Mouse (Mus musculus): ENCODE results near the gene 9330182O14Rik. TPM values are rescaled to one million over a fixed set of nuclear protein-coding genes. Genes with fewer than 3 reads are reported as not detected.

9330182O14Rik gene
- not detected for polyA plus RNA-seq (2017; shearing (Covaris generic))

GRCm38 (mm10) chr15:40134152-40134792, at the start of gene 9330182O14Rik:
TSS of gene 9330182O14Rik (plus strand) at chr15:40134365.

Data from CD4-positive, CD25-positive, alpha-beta regulatory T cell, adult 9 weeks (primary cell).